Mouse (Mus musculus) spleen, adult 2 months (tissue): ENCODE results near the gene Kcnab1. TPM values are rescaled to one million over a fixed set of nuclear protein-coding genes. Genes with fewer than 3 reads are reported as not detected.

ENCODE experiments used
- DNase-seq, 2 experiments: peaks; one replicate each; pipeline versions ENCODE4 v3.0.0 to v3.0.0-alpha.2; 2012 to 2021; ENCODE audit warnings: low spot score in 2 of 2, low read depth in 1 of 2
- H3K27ac ChIP-seq: fragments of 200-500 bp; 2 replicates; pipeline ENCODE4 v1.5.1; 2012; ENCODE audit warnings: low read length, inconsistent platforms; ENCODE audit not compliant: insufficient read depth
- H3K27me3 ChIP-seq: fragments of 200-500 bp; 2 replicates; pipeline ENCODE4 v1.6.1; 2012; ENCODE audit warnings: mild to moderate bottlenecking, moderate library complexity, low read length, inconsistent platforms; ENCODE audit not compliant: control insufficient read depth, insufficient read depth
- H3K36me3 ChIP-seq: fragments of 200-500 bp; 2 replicates; pipeline ENCODE4 v1.6.1; 2012; ENCODE audit warnings: mild to moderate bottlenecking, low read length, inconsistent platforms; ENCODE audit not compliant: control insufficient read depth, insufficient read depth
- H3K4me1 ChIP-seq: fragments of 200-500 bp; 2 replicates; pipeline ENCODE4 v1.6.1; 2011; ENCODE audit warnings: inconsistent platforms; ENCODE audit not compliant: control insufficient read depth, insufficient read depth, insufficient read length
- H3K4me3 ChIP-seq: fragments of 200-500 bp; 2 replicates; pipeline ENCODE4 v1.5.1; 2011; ENCODE audit warnings: mild to moderate bottlenecking, inconsistent platforms; ENCODE audit not compliant: insufficient read depth, insufficient read length; ENCODE audit errors: extremely low read depth
- CTCF ChIP-seq: fragments of 200-500 bp; IDR thresholded peaks from 2 replicates; pipeline ENCODE4 v1.5.1; 2011; ENCODE audit warnings: mild to moderate bottlenecking, inconsistent platforms; ENCODE audit not compliant: insufficient read depth, insufficient read length, insufficient replicate concordance; ENCODE audit errors: extremely low read depth
- POLR2A ChIP-seq: fragments of 200-500 bp; IDR thresholded peaks from 2 replicates; pipeline ENCODE4 v1.6.1; 2011; ENCODE audit warnings: low read depth, low read length, inconsistent platforms
- WGBS: fragments of 180-500 bp; shearing (Covaris S2); methylation state at CpG from one replicate; pipeline ENCODE4 v1.1.7; 2018; 5-methylcytosine and 5-hydroxymethylcytosine counted together
- polyA plus RNA-seq: library from polyadenylated mRNA; depleted of rRNA; stranded (reverse); fragments of >200 nt; gene quantifications from 2 replicates; pipeline ENCODE4 v1.2.3, GENCODE M21; 2012

The Kcnab1 gene
- polyA plus RNA-seq, 1 experiment: 0.16 TPM

GRCm38 (mm10) chr3:65346176-65346575, 237.0 kb downstream of the Kcnab1 start:
- Histone ChIP-seq H3K4me1 (no peaks in the 10 kb centered on the region), H3K4me3 (no peak overlapping the region), H3K36me3 (no peaks in the 10 kb centered on the region), H3K27me3 (no peaks in the 10 kb centered on the region), H3K27ac (no peak overlapping the region)
- DNase-seq: no peak
- TF ChIP-seq POLR2A (no peak), CTCF (no peak)
- WGBS: 90% methylated on average over 1 of the region's 1 CpGs

- no peaks in the 10 kb centered on the region for H3K4me1 ChIP-seq
- no peak overlapping the region for H3K4me3 ChIP-seq
- 43% methylated on average over 4 of the region's 4 CpGs for WGBS
- H3K27ac ChIP-seq: no peak overlapping the region
- no peak for TF ChIP-seq CTCF
- TF ChIP-seq POLR2A: no peak
- no peaks in the 10 kb centered on the region for H3K27me3 ChIP-seq
- no peak for DNase-seq
- no peaks in the 10 kb centered on the region for H3K36me3 ChIP-seq
Observed at GRCm38 (mm10) chr3:65352278-65353127, 243.3 kb downstream of the Kcnab1 start.

DNA sequence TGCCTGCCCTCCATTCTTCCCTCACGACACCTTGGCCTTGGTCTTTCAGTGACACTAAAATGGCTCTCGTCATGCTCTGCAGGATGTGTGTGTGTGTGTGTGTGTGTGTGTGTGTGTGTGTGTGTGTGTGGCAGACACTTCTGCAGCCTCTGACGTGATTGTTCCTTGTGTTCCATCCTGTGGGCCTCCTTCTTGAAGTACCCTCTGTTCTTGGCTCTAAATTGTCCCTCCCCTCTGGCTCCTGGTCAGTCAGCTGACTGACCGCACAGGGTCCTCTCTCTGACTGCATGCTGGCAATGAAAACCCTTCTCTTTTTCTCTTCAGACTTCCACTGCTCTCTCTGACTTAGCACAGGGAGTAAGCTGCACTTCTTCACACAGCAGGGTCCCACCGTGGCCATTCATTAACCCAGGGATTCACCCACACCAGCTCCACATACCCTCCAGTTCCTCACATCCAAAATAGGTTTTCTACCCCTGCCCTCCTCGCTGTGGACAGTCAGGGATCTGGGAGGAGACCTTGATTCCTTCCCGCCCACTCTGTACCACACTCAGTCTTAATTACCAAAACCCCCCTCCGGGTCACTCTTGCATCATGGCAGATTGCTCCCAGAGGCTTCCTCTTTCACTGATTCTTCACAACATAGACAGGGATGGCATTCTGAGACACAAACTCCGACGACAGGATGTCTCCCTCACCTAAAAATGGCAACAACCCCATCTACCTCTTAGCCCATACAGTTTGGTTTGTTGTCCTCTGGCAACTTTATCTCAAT, 244.3 kb downstream of the Kcnab1 start:
- 79% methylated on average over 10 of the region's 10 CpGs for WGBS
- no peak for DNase-seq
- H3K4me1 ChIP-seq: no peaks in the 10 kb centered on the region
- H3K36me3 ChIP-seq: no peaks in the 10 kb centered on the region
- no peak overlapping the region for H3K27ac ChIP-seq
- H3K4me3 ChIP-seq: no peak overlapping the region
- TF ChIP-seq POLR2A (no peak), CTCF (no peak)
- no peaks in the 10 kb centered on the region for H3K27me3 ChIP-seq

DNA sequence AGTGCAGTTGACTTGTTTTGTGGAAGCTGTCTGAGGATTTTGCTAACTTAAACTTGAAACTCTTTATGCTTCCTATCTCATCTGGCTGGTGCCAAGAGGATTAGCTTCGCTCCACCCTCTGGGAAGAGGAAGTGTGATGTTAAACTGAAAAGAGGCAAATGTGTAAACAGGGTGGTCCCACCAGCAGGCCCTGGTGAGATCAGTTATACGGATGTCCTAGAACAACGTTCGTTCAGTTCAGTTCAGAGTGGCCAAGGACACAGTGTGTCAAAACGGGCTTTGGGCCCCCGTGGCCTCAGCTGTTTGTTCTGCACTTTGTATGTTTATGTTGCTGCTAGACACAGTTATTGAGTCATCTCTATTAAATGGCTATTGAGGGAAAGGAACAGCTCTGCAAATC, 246.3 kb downstream of the Kcnab1 start:
- no peak for DNase-seq
- Histone ChIP-seq H3K4me1 (no peaks in the 10 kb centered on the region), H3K36me3 (no peaks in the 10 kb centered on the region), H3K27ac (no peak overlapping the region), H3K4me3 (no peak overlapping the region), H3K27me3 (no peaks in the 10 kb centered on the region)
- no peak for TF ChIP-seq POLR2A
- no peak for TF ChIP-seq CTCF
- WGBS: 80% methylated on average over 6 of the region's 6 CpGs

GRCm38 (mm10) chr3:65358275-65358674, 249.1 kb downstream of the Kcnab1 start:
- TF ChIP-seq POLR2A (no peak), CTCF (no peak)
- no peaks in the 10 kb centered on the region for H3K4me1 ChIP-seq
- no peaks in the 10 kb centered on the region for H3K36me3 ChIP-seq
- no peak overlapping the region for H3K27ac ChIP-seq
- DNase-seq: no peak
- H3K4me3 ChIP-seq: no peak overlapping the region
- no peaks in the 10 kb centered on the region for H3K27me3 ChIP-seq
- 85% methylated on average over 2 of the region's 2 CpGs for WGBS

GRCm38 (mm10) chr3:65358841-65359240, 249.7 kb downstream of the Kcnab1 start:
- H3K36me3 ChIP-seq: no peaks in the 10 kb centered on the region
- TF ChIP-seq CTCF: no peak
- TF ChIP-seq POLR2A: no peak
- no peaks in the 10 kb centered on the region for H3K4me1 ChIP-seq
- H3K27ac ChIP-seq: no peak overlapping the region
- 92% methylated on average over 2 of the region's 2 CpGs for WGBS
- no peak for DNase-seq
- no peak overlapping the region for H3K4me3 ChIP-seq
- H3K27me3 ChIP-seq: no peaks in the 10 kb centered on the region

DNA sequence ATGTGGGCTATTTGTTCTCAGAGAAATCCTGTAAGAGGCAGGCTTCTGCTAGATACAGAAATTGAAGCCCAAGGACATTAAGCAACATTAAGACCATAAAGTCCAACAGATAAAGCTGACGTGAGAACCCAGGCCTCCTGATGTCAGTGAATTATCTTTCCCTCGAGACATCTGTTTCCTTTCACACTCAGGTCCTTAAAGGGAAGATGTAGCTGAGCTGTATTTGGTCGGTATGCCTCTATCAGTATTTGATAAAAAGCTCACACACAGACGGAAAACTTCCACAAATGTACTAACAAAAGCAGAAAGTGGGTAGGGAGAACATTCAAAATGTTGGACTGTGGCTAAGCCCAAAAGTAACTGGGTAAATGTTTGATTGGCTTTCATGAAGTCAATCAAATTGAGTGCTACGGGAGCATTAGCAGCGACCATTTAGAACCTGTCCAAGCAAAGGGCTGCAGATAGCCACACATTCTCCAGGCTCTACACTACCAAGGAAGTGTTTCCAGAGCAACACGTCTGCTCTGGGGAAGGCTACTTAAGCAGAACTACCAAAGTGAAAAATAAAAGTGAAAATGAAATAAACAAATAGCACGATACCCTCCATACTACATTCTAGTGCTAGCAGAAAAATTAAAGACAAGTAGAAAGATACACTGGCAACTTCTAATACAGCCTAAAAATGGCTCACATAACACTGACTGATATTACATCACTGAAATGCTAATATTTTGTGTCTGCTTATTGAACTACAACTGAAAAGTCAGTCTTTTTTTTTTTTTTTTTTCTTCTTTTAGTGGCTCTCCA, 251.2 kb downstream of the Kcnab1 start:
- H3K36me3 ChIP-seq: no peaks in the 10 kb centered on the region
- TF ChIP-seq CTCF (no peak), POLR2A (no peak)
- no peak for DNase-seq
- H3K4me1 ChIP-seq: no peaks in the 10 kb centered on the region
- 55% methylated on average over 8 of the region's 8 CpGs for WGBS
- H3K4me3 ChIP-seq: no peak overlapping the region
- H3K27me3 ChIP-seq: no peaks in the 10 kb centered on the region
- H3K27ac ChIP-seq: no peak overlapping the region
